Mouse (Mus musculus) spleen, postnatal 14 days (tissue): ENCODE measurements around the gene Fbxl15.

Source experiments
- DNase-seq, 2 experiments: peaks; one replicate each; pipeline ENCODE4 v3.0.0; 2021 to 2022; ENCODE audit warnings: low spot score in 2 of 2

Fbxl15 gene

GRCm38 (mm10) chr19:46347936-46348668, 20.1 kb downstream of the Fbxl15 start:
- DNase-seq: no peak

DNA sequence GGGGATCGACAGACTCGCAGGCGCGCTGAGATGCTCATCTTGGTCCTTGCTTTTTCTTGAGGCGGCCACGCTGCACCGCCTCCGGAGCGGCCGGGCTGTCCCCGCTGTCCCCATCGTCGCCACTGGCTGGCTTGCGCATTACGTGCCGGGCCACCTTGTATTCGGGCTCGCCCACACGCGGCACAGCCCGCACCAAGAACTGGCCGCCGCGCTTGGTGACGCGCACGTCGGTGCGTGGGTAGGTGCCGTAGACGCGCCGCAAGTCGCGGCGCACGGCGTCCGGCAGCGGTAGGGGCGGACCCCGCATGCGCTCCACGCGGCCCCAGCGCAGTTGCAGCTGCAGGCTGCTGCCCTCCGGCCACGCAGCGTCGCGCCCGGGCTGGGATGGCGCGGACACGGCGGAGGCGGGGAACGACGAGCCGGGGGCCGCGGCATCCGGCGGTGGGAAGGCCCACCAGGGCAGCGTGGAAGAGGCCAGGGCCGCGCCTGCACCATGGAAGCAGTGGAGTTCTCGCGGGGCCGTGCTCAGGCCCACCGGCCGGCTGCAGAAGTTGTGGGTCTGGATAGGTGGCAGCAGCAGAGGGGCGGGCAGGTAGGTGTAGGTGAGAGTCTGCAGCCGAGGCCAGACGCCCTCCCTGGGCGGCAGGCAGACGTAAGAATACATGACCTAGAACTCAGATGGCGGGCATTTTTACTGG, 20.9 kb downstream of the Fbxl15 start:
- DNase-seq: peak in 1 of 2 experiments; percentile 39

DNA sequence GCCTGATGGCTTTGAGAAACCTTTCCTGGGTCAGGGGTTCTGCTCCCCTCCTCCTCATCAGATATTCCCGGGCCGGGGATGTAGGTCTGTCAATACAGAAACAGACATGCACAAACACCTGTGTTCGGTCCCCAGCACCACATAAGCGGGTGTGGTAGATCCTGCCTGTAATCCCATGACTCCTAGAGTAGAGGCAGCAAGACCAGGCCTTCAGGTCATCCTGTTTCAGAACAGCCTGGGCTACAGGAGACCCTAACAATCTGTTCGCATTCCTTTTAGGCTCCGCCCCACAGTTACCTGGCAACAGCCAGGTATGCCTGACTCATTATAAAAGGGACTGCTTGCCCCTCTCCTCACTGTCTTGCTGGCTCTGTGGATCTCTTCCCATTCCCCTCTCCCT, 21.6 kb downstream of the Fbxl15 start:
- no peak for DNase-seq

- DNase-seq: no peak
Measured at GRCm38 (mm10) chr19:46350168-46350932, 22.4 kb downstream of the Fbxl15 start, which contains the start of gene 2310034G01Rik. Gene 2310034G01Rik, minus strand, starts transcription at chr19:46350302.

DNA sequence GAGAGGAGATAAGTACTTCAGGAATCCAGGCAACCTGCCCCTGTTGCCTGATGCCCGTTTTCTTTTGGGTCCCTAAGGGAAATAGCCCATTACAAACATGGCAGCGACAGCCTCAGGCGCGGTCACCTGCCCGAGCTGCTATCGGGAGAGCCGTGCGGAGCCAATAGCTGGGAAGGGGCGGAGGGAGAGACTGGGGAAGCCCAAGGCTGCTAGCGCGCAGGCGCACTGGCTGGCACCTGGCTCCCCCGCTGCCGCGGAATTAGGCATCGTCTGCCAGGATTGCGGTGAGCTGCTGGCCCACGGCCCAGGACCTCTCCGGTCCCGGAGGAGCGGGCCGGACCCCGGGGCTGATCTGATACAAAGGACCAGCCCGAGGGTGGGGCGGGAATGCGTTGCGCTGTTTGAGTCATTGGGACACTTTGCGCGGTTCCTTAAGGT, 28.7 kb downstream of the Fbxl15 start:
- peak; percentile 63 to 70 for DNase-seq

GRCm38 (mm10) chr19:46357344-46358280, 29.6 kb downstream of the Fbxl15 start:
- DNase-seq: no peak

DNA sequence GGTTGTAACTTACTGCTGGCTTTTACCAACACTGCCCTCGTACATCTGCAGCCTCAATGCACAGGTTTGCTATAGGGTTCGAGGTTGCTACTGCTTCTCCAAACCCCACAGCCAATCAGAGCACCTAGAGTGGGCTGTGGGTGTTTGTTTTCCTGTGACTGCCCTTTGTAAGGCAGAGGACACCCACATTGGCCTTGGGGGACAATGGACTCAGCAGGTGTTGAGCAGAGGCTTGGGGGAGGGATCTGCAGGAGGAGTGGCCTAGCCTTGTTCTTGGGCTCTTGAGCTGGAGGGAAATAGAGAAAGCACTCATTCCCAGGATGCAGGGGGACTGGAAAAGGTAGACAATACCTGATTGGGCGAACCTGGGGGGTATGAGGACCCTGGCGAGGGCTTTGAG, 30.4 kb downstream of the Fbxl15 start:
- DNase-seq: no peak

DNA sequence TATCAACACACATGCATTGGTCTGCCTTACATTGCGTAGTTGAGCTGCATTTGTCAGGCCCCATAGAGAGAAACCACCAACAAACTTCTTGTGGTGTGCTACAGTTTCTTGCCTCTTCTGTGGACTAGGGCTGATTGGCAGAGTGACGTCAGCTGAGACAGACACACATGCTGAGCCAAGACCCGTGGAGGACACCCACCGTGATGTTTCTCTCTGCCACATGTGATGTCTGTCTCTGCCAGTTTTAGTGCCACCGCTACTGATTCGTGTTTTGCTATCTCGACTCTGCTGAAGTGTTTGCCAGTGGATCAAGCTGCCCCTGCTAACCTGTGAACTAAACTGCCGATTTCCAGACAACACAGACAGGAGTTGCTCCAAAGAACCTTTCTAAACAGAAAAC, 34.1 kb downstream of the Fbxl15 start:
- no peak for DNase-seq

DNA sequence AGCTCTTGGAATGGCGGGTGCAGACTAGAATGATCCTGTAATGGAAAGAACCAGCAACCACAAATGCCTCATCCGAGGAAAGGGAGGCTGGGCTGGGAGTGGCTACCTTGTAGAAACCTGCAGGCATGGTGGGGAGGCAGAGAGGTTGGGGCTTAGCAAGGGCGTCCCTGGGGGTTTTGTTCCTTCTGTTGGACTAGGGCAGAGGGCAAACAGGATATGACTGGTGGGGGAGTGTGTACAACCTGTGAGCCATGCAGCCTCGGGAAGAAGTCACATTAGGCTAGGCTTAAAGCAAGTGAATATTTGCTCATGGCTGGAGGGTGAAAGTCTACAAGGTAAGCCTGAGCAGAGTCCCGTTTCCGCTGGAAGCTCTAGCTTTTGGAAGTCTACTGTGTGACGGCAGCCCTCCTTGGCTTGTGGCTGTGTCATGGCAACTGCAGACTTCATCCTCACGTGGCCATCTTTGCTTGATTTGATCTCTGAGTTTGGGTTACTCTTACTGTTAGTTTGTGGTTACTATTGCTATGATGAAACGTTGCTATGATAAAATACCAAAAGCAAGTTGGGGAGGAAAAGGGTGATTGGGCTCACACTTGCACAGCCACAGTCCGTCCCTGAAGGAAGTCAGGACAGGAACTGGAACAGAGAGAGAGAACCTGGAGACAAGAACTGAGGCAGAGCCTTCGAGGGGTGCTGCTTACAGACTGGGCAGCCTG, 35.5 kb downstream of the Fbxl15 start:
- DNase-seq: no peak

DNA sequence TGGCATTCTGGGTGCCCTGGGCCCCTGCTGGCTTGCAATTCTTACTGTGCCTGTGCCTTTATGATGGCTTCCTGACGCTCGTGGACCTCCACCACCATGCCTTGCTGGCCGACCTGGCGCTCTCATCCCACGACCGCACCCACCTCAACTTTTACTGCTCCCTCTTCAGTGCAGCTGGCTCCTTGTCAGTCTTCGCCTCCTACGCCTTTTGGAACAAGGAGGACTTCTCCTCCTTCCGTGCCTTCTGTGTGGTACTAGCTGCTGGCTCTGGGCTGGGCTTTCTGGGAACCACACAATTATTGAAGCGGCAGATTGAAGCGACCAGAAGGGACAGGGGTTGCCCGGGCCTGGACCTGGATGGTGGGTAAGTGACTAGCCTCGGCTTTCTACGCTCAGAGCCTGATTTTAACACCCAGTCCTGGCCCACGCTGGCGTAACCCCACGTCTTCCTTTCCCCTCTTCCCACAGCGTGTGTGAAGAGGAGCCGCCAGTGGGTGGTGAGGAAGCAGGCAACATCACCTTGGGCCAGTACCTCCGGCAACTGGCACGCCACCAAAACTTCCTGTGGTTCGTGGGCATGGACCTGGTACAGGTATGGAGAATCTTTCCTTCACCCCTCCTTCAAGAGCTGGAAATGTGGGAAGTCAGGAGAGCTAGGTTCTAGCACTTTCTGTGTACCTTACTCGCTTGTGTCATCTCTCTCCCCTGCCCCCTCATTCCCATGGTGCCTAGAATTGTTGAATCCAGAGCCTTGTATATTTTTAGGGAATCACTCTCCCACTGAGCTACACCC, 40.0 kb downstream of the Fbxl15 start:
- DNase-seq: no peak

GRCm38 (mm10) chr19:46369204-46369603, 41.2 kb downstream of the Fbxl15 start:
- DNase-seq: peak in 1 of 2 experiments; percentile 27

- no peak for DNase-seq
Measured at GRCm38 (mm10) chr19:46374477-46375088, 46.6 kb downstream of the Fbxl15 start.

DNA sequence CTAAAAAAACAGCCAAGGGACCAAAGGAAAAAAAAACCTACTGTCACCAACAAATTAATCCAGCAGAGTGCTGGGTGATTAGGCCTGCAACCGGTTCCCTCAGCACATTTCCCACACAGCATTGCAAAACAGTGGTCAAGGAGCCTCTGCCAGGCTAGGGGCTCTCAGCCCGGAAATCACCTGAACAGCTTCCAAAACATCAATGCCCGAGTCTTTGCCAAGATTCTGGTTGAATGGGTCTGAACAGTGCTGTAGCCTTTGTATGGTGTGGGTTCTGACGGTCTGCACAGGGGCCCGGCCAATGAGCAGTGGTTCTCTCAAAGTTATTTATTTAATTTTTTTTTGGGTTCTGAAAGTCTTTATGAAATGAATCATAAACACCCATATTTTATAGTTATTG, 47.5 kb downstream of the Fbxl15 start:
- DNase-seq: no peak

DNA sequence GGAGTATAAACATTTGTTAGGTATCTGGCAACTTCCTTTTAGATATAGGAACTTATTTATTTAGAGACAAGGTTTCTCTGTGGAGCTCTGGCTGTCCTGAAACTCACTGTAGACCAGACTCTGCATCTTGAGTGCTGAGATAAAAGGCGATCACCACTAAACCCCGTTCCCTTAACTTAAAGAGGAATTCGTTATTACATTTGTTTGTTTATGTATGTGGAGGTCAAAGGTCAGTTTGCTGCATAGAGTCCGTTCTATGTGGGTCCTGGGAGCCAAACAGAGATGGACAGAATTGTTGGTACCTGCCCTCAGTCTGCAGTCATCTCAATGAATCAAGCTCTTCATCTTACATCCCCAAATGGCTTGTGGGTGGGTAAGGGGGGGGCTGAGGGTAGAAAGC, 47.9 kb downstream of the Fbxl15 start:
- no peak for DNase-seq
